Mouse (Mus musculus): ENCODE data around the gene Fam208a. TPM values are rescaled to one million over a fixed set of nuclear protein-coding genes. Genes with fewer than 3 reads are reported as not detected.

The Fam208a gene
- total RNA-seq (2023) = 10 to 100 TPM; 58.3 to 61.4 TPM

GRCm38 (mm10) chr14:27428573-27428972 lies at the start of gene Fam208a:
Gene Fam208a (plus strand): TSS chr14:27428834.

GRCm38 (mm10) chr14:27507894-27508643 lies 79.4 kb downstream of the Fam208a start, which contains the start of gene Ccdc66:
Gene Ccdc66 (minus strand): TSS chr14:27508460.

Other genes starting within 250 kb of the Fam208a start
- gene Ccdc66, start 79.6 kb downstream of the Fam208a start, total RNA-seq (2023) = 10 to 100 TPM; 18.3 to 20.7 TPM
- not detected for gene Erc2, start 193.6 kb downstream of the Fam208a start, total RNA-seq (2023)